Comparison of ENCODE assay signal across 8 mouse cellular contexts in the genomic region with DNA sequence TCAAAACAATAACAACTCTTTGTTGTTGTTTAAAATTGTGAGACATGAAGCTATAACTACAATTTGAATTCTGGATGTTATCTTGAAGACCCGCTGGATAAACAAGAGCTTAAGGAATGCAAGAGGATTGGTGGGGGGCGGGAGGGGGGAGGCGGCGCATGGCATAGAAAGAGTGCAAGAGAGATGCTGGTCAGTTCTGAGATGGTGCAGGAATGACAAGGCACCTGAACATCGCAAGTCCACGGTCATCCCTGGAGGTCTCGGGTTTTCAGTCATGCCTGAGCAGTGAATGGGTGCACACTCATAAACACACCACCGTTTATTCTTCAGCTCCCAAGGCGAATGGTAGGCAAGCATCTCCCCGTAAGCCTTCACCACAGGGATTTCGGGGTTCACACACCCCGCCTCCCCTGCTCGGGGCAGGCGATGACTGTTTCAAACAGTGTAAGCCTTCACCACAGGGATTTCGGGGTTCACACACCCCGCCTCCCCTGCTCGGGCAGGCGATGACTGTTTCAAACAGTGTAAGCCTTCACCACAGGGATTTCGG. TPM values are rescaled to one million over a fixed set of nuclear protein-coding genes. Genes with fewer than 3 reads are reported as not detected.
A peak's percentile ranks its signal among the peaks of the same experiment; 100 is the strongest.
DNase-seq lines count a peak whose midpoint lies in the region; ATAC-seq and TF ChIP-seq lines count a peak whose summit lies in the region.

No protein-coding gene starts in this region.

- no peak for TF ChIP-seq CTCF in cerebellum, adult 2 months (IDR thresholded peaks at IDR 0.05; ENCODE audit: borderline replicate concordance, insufficient read depth, low read depth, low read length)

- H3K9me3 ChIP-seq in heart, embryonic 10.5 days: no peaks in the 10 kb centered on the region
- no peaks in the 10 kb centered on the region for H3K9me3 ChIP-seq in heart, embryonic 16.5 days (replicated peaks; ENCODE audit: control insufficient read depth, low read length)
- H3K9me3 ChIP-seq in midbrain, embryonic 12.5 days: no peaks in the 10 kb centered on the region

- WGBS in heart, embryonic 10.5 days: 2% methylated on average over 19 of the region's 19 CpGs
- 1% methylated on average over 19 of the region's 19 CpGs for WGBS in cerebellum, adult 2 months
- 3% methylated on average over 19 of the region's 19 CpGs for WGBS in heart, embryonic 16.5 days
- WGBS in midbrain, embryonic 12.5 days: 3% methylated on average over 19 of the region's 19 CpGs

- H3K4me3 ChIP-seq in heart, embryonic 10.5 days: peak overlapping the region; percentile 73
- H3K4me3 ChIP-seq in cerebellum, adult 2 months (replicated peaks; ENCODE audit: insufficient read depth, low read depth, low read length): peak overlapping the region; percentile 69
- peak overlapping the region; percentile 61 for H3K4me3 ChIP-seq in heart, embryonic 16.5 days (ENCODE audit: low read length)
- H3K4me3 ChIP-seq in midbrain, embryonic 12.5 days: peak overlapping the region; percentile 60

- peaks cover 13% of the 10 kb centered on the region for H3K4me1 ChIP-seq in heart, embryonic 10.5 days
- H3K4me1 ChIP-seq in cerebellum, adult 2 months (ENCODE audit: control insufficient read depth, insufficient read depth, low read length): no peaks in the 10 kb centered on the region
- peaks cover 5% of the 10 kb centered on the region; the same call in 1 of the 2 replicates for H3K4me1 ChIP-seq in heart, embryonic 16.5 days (ENCODE audit: control insufficient read depth, insufficient read depth, low read length)
- H3K4me1 ChIP-seq in midbrain, embryonic 12.5 days: peaks cover 9% of the 10 kb centered on the region; the same call in 1 of the 2 replicates

- intact Hi-C loops in heart, postnatal 25 days (cut with DNase I): loop anchor here (5.0 kb wide), 2 partner anchors 89 to 104 kb away; no protein-coding TSS in a partner anchor
- intact Hi-C loops in left cerebral cortex, postnatal 4 days (cut with DNase I): loop anchor here (10.0 kb wide), 2 partner anchors 68 to 112 kb away; a partner anchor contains a TSS

- TF ChIP-seq POLR2A in cerebellum, adult 2 months (IDR thresholded peaks at IDR 0.05; ENCODE audit: borderline replicate concordance, insufficient read depth, low read length): no peak

- H3K27me3 ChIP-seq in heart, embryonic 10.5 days (ENCODE audit: insufficient read depth, poor library complexity, severe bottlenecking): peaks cover 32% of the 10 kb centered on the region
- H3K27me3 ChIP-seq in cerebellum, adult 2 months (ENCODE audit: control insufficient read depth, insufficient read depth, low read length): no peaks in the 10 kb centered on the region; the same call in 1 of the 2 replicates
- peaks cover 14% of the 10 kb centered on the region for H3K27me3 ChIP-seq in heart, embryonic 16.5 days (ENCODE audit: control insufficient read depth, insufficient read depth, low read length)
- peaks cover 16% of the 10 kb centered on the region for H3K27me3 ChIP-seq in midbrain, embryonic 12.5 days

- no peaks in the 10 kb centered on the region for H3K36me3 ChIP-seq in heart, embryonic 10.5 days
- no peaks in the 10 kb centered on the region for H3K36me3 ChIP-seq in heart, embryonic 16.5 days (ENCODE audit: control insufficient read depth, insufficient read depth)
- H3K36me3 ChIP-seq in midbrain, embryonic 12.5 days: no peaks in the 10 kb centered on the region

- peak overlapping the region; percentile 87 for H3K4me2 ChIP-seq in heart, embryonic 16.5 days (ENCODE audit: low read depth, low read length)
- peak overlapping the region; percentile 92 for H3K4me2 ChIP-seq in midbrain, embryonic 12.5 days (replicated peaks)

- no peak overlapping the region for H3K9ac ChIP-seq in heart, embryonic 16.5 days (ENCODE audit: low read length)
- peak overlapping the region; percentile 67 for H3K9ac ChIP-seq in midbrain, embryonic 12.5 days (replicated peaks)

- no peak for ATAC-seq in heart, embryonic 16.5 days (replicated peaks; ENCODE audit: extremely low read depth, insufficient read depth, low FRiP score)
- peak; percentile 1 for ATAC-seq in midbrain, embryonic 12.5 days (ENCODE audit: low FRiP score, low read depth)

- no peak for DNase-seq in heart, embryonic 10.5 days (ENCODE audit: low spot score)
- DNase-seq in heart, postnatal 25 days (ENCODE audit: low spot score): no peak
- peak; percentile 49 to 57 for DNase-seq in cerebellum, adult 2 months
- no peak for DNase-seq in left cerebral cortex, postnatal 4 days
- no peak for DNase-seq in spleen, postnatal 10 days (ENCODE audit: low spot score in 2 of 2)
- no peak for DNase-seq in thymus, adult 18-20 months

- H3K27ac ChIP-seq in heart, embryonic 10.5 days: no peak overlapping the region
- no peak overlapping the region for H3K27ac ChIP-seq in cerebellum, adult 2 months (ENCODE audit: insufficient read depth, low read length)
- H3K27ac ChIP-seq in heart, embryonic 16.5 days (ENCODE audit: low read length): no peak overlapping the region
- H3K27ac ChIP-seq in midbrain, embryonic 12.5 days (replicated peaks): no peak overlapping the region

RNA-seq across cellular contexts. Expression of a gene that starts 1.2 kb away (rescaled TPM):
- 1.2 and 3.6 TPM in 2 replicates for polyA plus RNA-seq in heart, embryonic 10.5 days (2016; fragmentation: Nextera tagmentation; extraction: Ambion mirVana)
- 1 to 10 TPM; 4.7 to 7.4 TPM for total RNA-seq in heart, postnatal 25 days (2021)
- 93.6 and 94.3 TPM in 2 replicates for polyA plus RNA-seq in cerebellum, adult 2 months (2012; rRNA removed)
- 2.0 and 3.1 TPM in 2 replicates for polyA plus RNA-seq in heart, embryonic 16.5 days (2015; fragmentation: Nextera tagmentation; extraction: Ambion mirVana)
- 14.2 and 15.6 TPM in 2 replicates for polyA plus RNA-seq in midbrain, embryonic 12.5 days (2016; fragmentation: Nextera tagmentation; extraction: Ambion mirVana)
- total RNA-seq in left cerebral cortex, postnatal 4 days (2021): 100 to 1,000 TPM; 107 to 110 TPM

Comparison
In these comparisons a context has a peak if more than half of its experiments do, and no peak if none do; other contexts are left out.
1. DNase-seq: peak in cerebellum, adult 2 months (2 of 2); none in heart, embryonic 10.5 days (single experiment), heart, postnatal 25 days (single experiment), left cerebral cortex, postnatal 4 days (single experiment), spleen, postnatal 10 days (0 of 2) and thymus, adult 18-20 months (0 of 2).
2. Peak in every context shown above with its lines, with median percentiles within 50 percentile points of each other: H3K4me3 ChIP-seq.